Mouse (Mus musculus): ENCODE results near the gene Rab3d. TPM values are rescaled to one million over a fixed set of nuclear protein-coding genes. Genes with fewer than 3 reads are reported as not detected.
"Not testable (repeated sequence)": the region's sequence is repeated elsewhere in the genome, so short reads cannot be mapped to it uniquely, and the experiment has no call there.

Gene Rab3d
- polyA plus RNA-seq, 1 experiment from 2014 or later, result 20.2 TPM

- H3K9ac ChIP-seq, result no peak overlapping the region
- H3K4me2 ChIP-seq, result no peak overlapping the region
- no peaks in the 10 kb centered on the region for H3K9me3 ChIP-seq
- no peak for ATAC-seq (ENCODE audit: borderline replicate concordance, extremely low read depth, low FRiP score, low TSS enrichment)
- no peaks in the 10 kb centered on the region for H3K4me1 ChIP-seq
- H3K4me3 ChIP-seq, result no peak overlapping the region
- H3K27ac ChIP-seq, result no peak overlapping the region
- WGBS, result 62% methylated on average over 3 of the region's 3 CpGs
- no peaks in the 10 kb centered on the region for H3K36me3 ChIP-seq
- H3K27me3 ChIP-seq, result no peaks in the 10 kb centered on the region
Observed at GRCm38 (mm10) chr9:21876601-21877000, 41.4 kb downstream of the Rab3d start.

- WGBS, result 40% methylated on average over 4 of the region's 4 CpGs
- H3K36me3 ChIP-seq, result no peaks in the 10 kb centered on the region
- peak; percentile 5; the same call in 1 of the 2 replicates for ATAC-seq (ENCODE audit: borderline replicate concordance, extremely low read depth, low FRiP score, low TSS enrichment)
Observed at GRCm38 (mm10) chr9:21872204-21872603, 45.8 kb downstream of the Rab3d start.

GRCm38 (mm10) chr9:21870879-21871524, 47.0 kb downstream of the Rab3d start:
- H3K9me3 ChIP-seq, result no peaks in the 10 kb centered on the region
- WGBS, result 12% methylated on average over 20 of the region's 20 CpGs
- no peaks in the 10 kb centered on the region for H3K36me3 ChIP-seq
- H3K27ac ChIP-seq, result no peak overlapping the region
- no peak for ATAC-seq (ENCODE audit: borderline replicate concordance, extremely low read depth, low FRiP score, low TSS enrichment)
- H3K9ac ChIP-seq, result no peak overlapping the region
- H3K4me1 ChIP-seq, result 0 out of 2 replicates have a peak, but pooled peaks cover 7% of the 10 kb centered on the region
- H3K4me3 ChIP-seq, result no peak overlapping the region
- peak overlapping the region; percentile 46 for H3K4me2 ChIP-seq
- no peaks in the 10 kb centered on the region for H3K27me3 ChIP-seq

More at GRCm38 (mm10) chr9:21872204-21872603, 45.8 kb downstream of the Rab3d start:
- H3K4me1 ChIP-seq, result no peaks in the 10 kb centered on the region
- H3K27ac ChIP-seq, result no peak overlapping the region
- H3K27me3 ChIP-seq, result no peaks in the 10 kb centered on the region
- H3K9ac ChIP-seq, result no peak overlapping the region
- no peak overlapping the region for H3K4me2 ChIP-seq
- no peaks in the 10 kb centered on the region for H3K9me3 ChIP-seq
- H3K4me3 ChIP-seq, result no peak overlapping the region

GRCm38 (mm10) chr9:21869290-21869689, 48.7 kb downstream of the Rab3d start:
- not testable (repeated sequence) for H3K4me3 ChIP-seq; H3K36me3 ChIP-seq; H3K4me2 ChIP-seq; H3K27me3 ChIP-seq; ATAC-seq (ENCODE audit: borderline replicate concordance, extremely low read depth, low FRiP score, low TSS enrichment); H3K9ac ChIP-seq; H3K27ac ChIP-seq; H3K9me3 ChIP-seq
- 47% methylated on average over 7 of the region's 7 CpGs for WGBS
- H3K4me1 ChIP-seq, result 0 out of 2 replicates have a peak, but pooled peaks cover 10% of the 10 kb centered on the region

- no peak for ATAC-seq (ENCODE audit: borderline replicate concordance, extremely low read depth, low FRiP score, low TSS enrichment)
- H3K9ac ChIP-seq, result no peak overlapping the region
Observed at GRCm38 (mm10) chr9:21867726-21868125, 50.3 kb downstream of the Rab3d start.

GRCm38 (mm10) chr9:21866641-21867040, 51.4 kb downstream of the Rab3d start:
- Histone ChIP-seq H3K27me3 (no peaks in the 10 kb centered on the region), H3K36me3 (no peaks in the 10 kb centered on the region), H3K9ac (no peak overlapping the region), H3K4me3 (no peak overlapping the region), H3K4me1 (0 out of 2 replicates have a peak, but pooled peaks cover 10% of the 10 kb centered on the region), H3K4me2 (no peak overlapping the region), H3K27ac (0 out of 2 replicates have a peak overlapping the region, but pooled peaks have one; percentile 24), H3K9me3 (no peaks in the 10 kb centered on the region)
- ATAC-seq (ENCODE audit: borderline replicate concordance, extremely low read depth, low FRiP score, low TSS enrichment), result no peak
- 41% methylated on average over 2 of the region's 2 CpGs for WGBS

More at GRCm38 (mm10) chr9:21867726-21868125, 50.3 kb downstream of the Rab3d start:
- H3K36me3 ChIP-seq, result no peaks in the 10 kb centered on the region
- WGBS, result 72% methylated on average over 3 of the region's 3 CpGs
- 0 out of 2 replicates have a peak, but pooled peaks cover 10% of the 10 kb centered on the region for H3K4me1 ChIP-seq
- H3K9me3 ChIP-seq, result no peaks in the 10 kb centered on the region
- no peaks in the 10 kb centered on the region for H3K27me3 ChIP-seq
- H3K27ac ChIP-seq, result no peak overlapping the region
- no peak overlapping the region for H3K4me3 ChIP-seq
- H3K4me2 ChIP-seq, result no peak overlapping the region

GRCm38 (mm10) chr9:21865673-21866398, 52.2 kb downstream of the Rab3d start:
- 58% methylated on average over 5 of the region's 5 CpGs for WGBS
- Histone ChIP-seq H3K27me3 (no peaks in the 10 kb centered on the region), H3K9me3 (no peaks in the 10 kb centered on the region), H3K4me1 (0 out of 2 replicates have a peak, but pooled peaks cover 10% of the 10 kb centered on the region), H3K27ac (peak overlapping the region; percentile 24; the same call in 1 of the 2 replicates), H3K36me3 (no peaks in the 10 kb centered on the region), H3K4me3 (no peak overlapping the region), H3K4me2 (no peak overlapping the region), H3K9ac (no peak overlapping the region)
- ATAC-seq (ENCODE audit: borderline replicate concordance, extremely low read depth, low FRiP score, low TSS enrichment), result no peak

- Histone ChIP-seq H3K9me3 (no peaks in the 10 kb centered on the region), H3K36me3 (no peaks in the 10 kb centered on the region), H3K4me3 (no peak overlapping the region), H3K9ac (no peak overlapping the region), H3K4me2 (no peak overlapping the region), H3K27me3 (no peaks in the 10 kb centered on the region), H3K27ac (no peak overlapping the region), H3K4me1 (0 out of 2 replicates have a peak, but pooled peaks cover 12% of the 10 kb centered on the region)
- WGBS, result 75% methylated on average over 1 of the region's 1 CpGs
- ATAC-seq (ENCODE audit: borderline replicate concordance, extremely low read depth, low FRiP score, low TSS enrichment), result no peak
Observed at GRCm38 (mm10) chr9:21862181-21862580, 55.8 kb downstream of the Rab3d start.

GRCm38 (mm10) chr9:21860349-21860748, 57.6 kb downstream of the Rab3d start:
- not testable (repeated sequence) for ATAC-seq (ENCODE audit: borderline replicate concordance, extremely low read depth, low FRiP score, low TSS enrichment); H3K9ac ChIP-seq; H3K27me3 ChIP-seq; H3K4me3 ChIP-seq; H3K9me3 ChIP-seq; H3K27ac ChIP-seq; H3K4me2 ChIP-seq; H3K4me1 ChIP-seq; H3K36me3 ChIP-seq
- WGBS, result 64% methylated on average over 6 of the region's 6 CpGs

- no peak overlapping the region for H3K4me2 ChIP-seq
- no peak for ATAC-seq (ENCODE audit: borderline replicate concordance, extremely low read depth, low FRiP score, low TSS enrichment)
- no peak overlapping the region for H3K4me3 ChIP-seq
- H3K27ac ChIP-seq, result no peak overlapping the region
- 74% methylated on average over 3 of the region's 3 CpGs for WGBS
- H3K36me3 ChIP-seq, result no peaks in the 10 kb centered on the region
- 0 out of 2 replicates have a peak, but pooled peaks cover 2% of the 10 kb centered on the region for H3K4me1 ChIP-seq
- H3K27me3 ChIP-seq, result no peaks in the 10 kb centered on the region
- no peak overlapping the region for H3K9ac ChIP-seq
- H3K9me3 ChIP-seq, result no peaks in the 10 kb centered on the region
Observed at GRCm38 (mm10) chr9:21859606-21860005, 58.4 kb downstream of the Rab3d start.

GRCm38 (mm10) chr9:21858084-21858483, 59.9 kb downstream of the Rab3d start:
- no peak overlapping the region for H3K4me3 ChIP-seq
- peak overlapping the region; percentile 71 for H3K27ac ChIP-seq
- no peaks in the 10 kb centered on the region for H3K27me3 ChIP-seq
- 0 out of 2 replicates have a peak, but pooled peaks cover 2% of the 10 kb centered on the region for H3K4me1 ChIP-seq
- no peaks in the 10 kb centered on the region for H3K36me3 ChIP-seq
- 42% methylated on average over 6 of the region's 6 CpGs for WGBS
- no peak overlapping the region for H3K4me2 ChIP-seq
- H3K9ac ChIP-seq, result no peak overlapping the region
- peak; percentile 71; the same call in 1 of the 2 replicates for ATAC-seq (ENCODE audit: borderline replicate concordance, extremely low read depth, low FRiP score, low TSS enrichment)
- no peaks in the 10 kb centered on the region for H3K9me3 ChIP-seq

- Histone ChIP-seq H3K4me1 (0 out of 2 replicates have a peak, but pooled peaks cover 2% of the 10 kb centered on the region), H3K36me3 (no peaks in the 10 kb centered on the region), H3K27me3 (no peaks in the 10 kb centered on the region), H3K4me2 (no peak overlapping the region), H3K27ac (peak overlapping the region; percentile 71), H3K9me3 (no peaks in the 10 kb centered on the region), H3K9ac (no peak overlapping the region), H3K4me3 (no peak overlapping the region)
- no peak for ATAC-seq (ENCODE audit: borderline replicate concordance, extremely low read depth, low FRiP score, low TSS enrichment)
- 80% methylated on average over 2 of the region's 2 CpGs for WGBS
Observed at GRCm38 (mm10) chr9:21857501-21857900, 60.5 kb downstream of the Rab3d start.
